Mouse (Mus musculus) cortical plate, adult 2 months (tissue): ENCODE results near the gene Stard5.

ENCODE experiments used
- CTCF ChIP-seq: fragments of 200-500 bp; IDR thresholded peaks from 2 replicates; pipeline ENCODE4 v1.5.1; 2011; ENCODE audit warnings: mild to moderate bottlenecking, control low read depth, low read length; ENCODE audit not compliant: insufficient read depth; ENCODE audit errors: extremely low read depth
- POLR2A ChIP-seq: fragments of 200-500 bp; IDR thresholded peaks from 2 replicates; pipeline ENCODE4 v1.6.1; 2011; ENCODE audit warnings: mild to moderate bottlenecking, low read length, control low read depth; ENCODE audit not compliant: insufficient read depth; ENCODE audit errors: extremely low read depth

DNA sequence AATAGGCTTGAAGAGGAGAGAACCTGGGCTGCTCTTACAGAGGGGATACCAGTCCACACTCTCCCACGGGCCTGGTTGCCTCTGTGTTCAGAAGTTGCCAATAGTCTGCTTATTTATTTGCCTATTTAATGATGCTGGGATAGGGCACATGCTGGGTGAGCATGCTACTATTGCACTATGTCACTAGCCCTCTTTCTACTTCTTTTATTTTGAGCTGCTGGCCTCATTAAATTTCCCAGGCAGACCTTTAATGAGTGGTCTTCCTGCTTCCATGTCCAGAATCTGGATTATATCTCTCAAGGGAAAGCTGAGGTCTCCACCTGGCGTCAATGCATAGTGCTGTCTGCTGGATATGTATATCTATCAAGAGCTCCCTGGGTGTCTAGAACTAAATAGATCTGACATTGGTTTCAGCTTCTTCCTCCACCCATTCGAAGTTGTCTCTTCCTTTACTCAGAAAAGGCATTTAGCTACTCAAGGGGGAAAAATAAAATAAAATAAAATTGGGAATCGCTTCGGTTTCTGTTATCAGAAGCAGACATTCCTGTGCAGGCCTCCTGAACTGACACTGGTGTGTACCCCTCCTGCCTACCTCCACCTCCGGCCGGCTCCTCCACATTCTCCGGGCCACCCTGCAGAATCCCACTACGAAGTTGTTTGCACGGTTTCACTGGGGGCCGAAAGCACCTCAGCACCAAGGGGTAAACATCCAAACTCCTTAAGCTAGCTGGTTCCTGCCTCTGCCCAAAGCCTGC lies 509 bp upstream of the Stard5 start:
- TF ChIP-seq CTCF, result 0 out of 2 replicates have a peak, but pooled peaks have one; percentile 3
- TF ChIP-seq POLR2A, result no peak
